8 mouse cellular contexts compared by ENCODE assay signal in genomic region chr17:33089220-33089949, GRCm38 (mm10). TPM values are rescaled to one million over a fixed set of nuclear protein-coding genes. Genes with fewer than 3 reads are reported as not detected.
DNase-seq lines count a peak whose midpoint lies in the region; ATAC-seq and TF ChIP-seq lines count a peak whose summit lies in the region.

TSS of gene Zfp563 (plus strand) at chr17:33089310.

- peak within 1 kb of the TSS; percentile 90 for H3K27ac ChIP-seq in hindbrain, embryonic 13.5 days

- in situ Hi-C loops in Patski (cut with MboI; ENCODE audit: low pct_unique_long_range_greater_than_20kb) = no loop called here

- peak within 1 kb of the TSS; percentile 77 for H3K9ac ChIP-seq in hindbrain, embryonic 13.5 days

- CTCF ChIA-PET in Patski (lab: Charles Lee) = no interaction called here

- no peak for TF ChIP-seq CTCF in Patski (IDR thresholded peaks at IDR 0.05)

- no peaks in the 10 kb centered on the region for H3K9me3 ChIP-seq in hindbrain, embryonic 13.5 days

- peak; percentile 86 for ATAC-seq in Patski
- peak; percentile 92 for ATAC-seq in hindbrain, embryonic 13.5 days (ENCODE audit: low FRiP score)

- H3K4me3 ChIP-seq in hindbrain, embryonic 13.5 days = peak within 1 kb of the TSS; percentile 60

- no peaks in the 10 kb centered on the region for H3K36me3 ChIP-seq in hindbrain, embryonic 13.5 days

- H3K4me1 ChIP-seq in hindbrain, embryonic 13.5 days (replicated peaks) = peaks cover 18% of the 10 kb centered on the region

- POLR2A ChIA-PET in Patski (lab: Charles Lee) = no interaction called here

- H3K27me3 ChIP-seq in Patski = peaks cover 9% of the 10 kb centered on the region
- H3K27me3 ChIP-seq in hindbrain, embryonic 13.5 days = peaks cover 6% of the 10 kb centered on the region; the same call in 1 of the 2 replicates

- peak within 1 kb of the TSS; percentile 67 for H3K4me2 ChIP-seq in hindbrain, embryonic 13.5 days

- peak; percentile 68 for DNase-seq in Patski (ENCODE audit: low read depth, low spot score)
- peak; percentile 95 for DNase-seq in cerebellum, postnatal 14 days
- peak; percentile 88 to 90 for DNase-seq in frontal cortex, postnatal 14 days (ENCODE audit: low spot score in 2 of 2)
- peak; percentile 84 to 90 for DNase-seq in layer of hippocampus, postnatal 25 days (ENCODE audit: extremely low spot score in 1 of 2, low spot score in 1 of 2)
- peak; percentile 95 for DNase-seq in lung, postnatal 25 days (ENCODE audit: low spot score)
- peak; percentile 92 for DNase-seq in retina, embryonic 14.5 days (ENCODE audit: low spot score)
- DNase-seq in thymus, postnatal 4 days = peak; percentile 88

- WGBS in hindbrain, embryonic 13.5 days = 6% methylated on average over 34 of the region's 34 CpGs

RNA-seq across cellular contexts. Expression of gene Zfp563, which starts in this region (rescaled TPM):
- polyA plus RNA-seq in Patski (2021) = 8.0 TPM
- polyA plus RNA-seq in hindbrain, embryonic 13.5 days (2015; fragmentation: Nextera tagmentation; extraction: Ambion mirVana) = 21.4 and 23.8 TPM in 2 replicates
- total RNA-seq in layer of hippocampus, postnatal 25 days (2021) = 10 to 100 TPM; 17.9 to 21.8 TPM

Comparison
In these comparisons a context has a peak if more than half of its experiments do, and no peak if none do; other contexts are left out.
1. Peak in every context shown above with its lines: DNase-seq, ATAC-seq, H3K4me3 ChIP-seq and H3K27ac ChIP-seq.